Mouse (Mus musculus) CD4-positive, CD25-positive, alpha-beta regulatory T cell (primary cell): ENCODE measurements around the gene Nfyc. TPM values are rescaled to one million over a fixed set of nuclear protein-coding genes. Genes with fewer than 3 reads are reported as not detected.

Experiments
- polyA plus RNA-seq: library from polyadenylated mRNA; unstranded; fragments of 100-300 nt; shearing (Covaris generic); gene quantifications from one replicate; pipeline ENCODE4 v1.2.1, GENCODE M21; 2017

The Nfyc gene
- polyA plus RNA-seq = 95.8 TPM

GRCm38 (mm10) chr4:120831472-120831871 lies at the start of gene Nfyc:
Gene Nfyc (minus strand): TSS chr4:120831572.

GRCm38 (mm10) chr4:120854588-120855319 lies 23.4 kb upstream of the Nfyc start, which contains the start of gene Rims3:
Gene Rims3 (plus strand): TSS chr4:120854816.

GRCm38 (mm10) chr4:120747941-120748866 lies 83.2 kb downstream of the Nfyc start, which contains the start of gene Kcnq4:
Gene Kcnq4 (minus strand): TSS chr4:120748612.

Other genes starting within 250 kb of the Nfyc start
- gene Gm8439, start 242.8 kb downstream of the Nfyc start, polyA plus RNA-seq = not detected
- gene Cited4, start 165.0 kb downstream of the Nfyc start, polyA plus RNA-seq = 1.8 TPM
- not detected for gene Kcnq4, start 83.0 kb downstream of the Nfyc start, polyA plus RNA-seq
- 2.4 TPM for gene Rims3, start 23.2 kb upstream of the Nfyc start, polyA plus RNA-seq
- 28.1 TPM for gene Exo5, start 93.4 kb upstream of the Nfyc start, polyA plus RNA-seq
- gene Zfp69, start 120.1 kb upstream of the Nfyc start, polyA plus RNA-seq = 4.7 TPM
- 64.6 TPM for gene Smap2, start 185.7 kb upstream of the Nfyc start, polyA plus RNA-seq
- gene Col9a2, start 207.8 kb upstream of the Nfyc start, polyA plus RNA-seq = not detected